Mouse (Mus musculus): ENCODE results near the gene Cox4i1. TPM values are rescaled to one million over a fixed set of nuclear protein-coding genes. Genes with fewer than 3 reads are reported as not detected.

The Cox4i1 gene
- total and polyA plus RNA-seq, 3 experiments: 4,113 to 4,965 (median 4,656) TPM

- Histone ChIP-seq H3K79me2 (replicated peaks; ENCODE audit: control insufficient read depth, insufficient read depth, low read length) (no peaks in the 10 kb centered on the region), H3K36me3 (ENCODE audit: control insufficient read depth, insufficient read depth, low read length) (no peaks in the 10 kb centered on the region), H3K9ac (ENCODE audit: low read depth, low read length) (no peak overlapping the region), H3K27ac (no peak overlapping the region), H3K4me3 (no peak overlapping the region), H3K27me3 (ENCODE audit: control insufficient read depth, insufficient read depth, low read length) (no peaks in the 10 kb centered on the region), H3K4me1 (ENCODE audit: control insufficient read depth, insufficient read depth, low read length) (no peaks in the 10 kb centered on the region; the same call in 1 of the 2 replicates)
- DNase-seq: no peak
- TF ChIP-seq CTCF (IDR thresholded peaks at IDR 0.05) (no peak), EP300 (IDR thresholded peaks at IDR 0.05; ENCODE audit: insufficient read depth, low read depth, low read length) (no peak), POLR2A (IDR thresholded peaks at IDR 0.05; ENCODE audit: insufficient read depth, low read depth, low read length) (no peak)
- intact Hi-C loops (cut with DNase I): no loop called here
- WGBS: 70% methylated on average over 3 of the region's 3 CpGs
Observed at GRCm38 (mm10) chr8:120706193-120706592, 38.2 kb downstream of the Cox4i1 start.

- no peak for DNase-seq
- H3K36me3 ChIP-seq (ENCODE audit: control insufficient read depth, insufficient read depth, low read length): no peaks in the 10 kb centered on the region
- 47% methylated on average over 10 of the region's 10 CpGs for WGBS
- no peak for TF ChIP-seq CTCF (IDR thresholded peaks at IDR 0.05)
- no peak for TF ChIP-seq EP300 (IDR thresholded peaks at IDR 0.05; ENCODE audit: insufficient read depth, low read depth, low read length)
- no peak for TF ChIP-seq POLR2A (IDR thresholded peaks at IDR 0.05; ENCODE audit: insufficient read depth, low read depth, low read length)
- no peak overlapping the region for H3K9ac ChIP-seq (ENCODE audit: low read depth, low read length)
- H3K4me3 ChIP-seq: no peak overlapping the region
- intact Hi-C loops (cut with DNase I): no loop called here
- no peaks in the 10 kb centered on the region for H3K27me3 ChIP-seq (ENCODE audit: control insufficient read depth, insufficient read depth, low read length)
- H3K4me1 ChIP-seq (ENCODE audit: control insufficient read depth, insufficient read depth, low read length): no peaks in the 10 kb centered on the region; the same call in 1 of the 2 replicates
- H3K27ac ChIP-seq: no peak overlapping the region
- H3K79me2 ChIP-seq (replicated peaks; ENCODE audit: control insufficient read depth, insufficient read depth, low read length): no peaks in the 10 kb centered on the region
Observed at GRCm38 (mm10) chr8:120709176-120709575, 41.2 kb downstream of the Cox4i1 start.

GRCm38 (mm10) chr8:120715200-120715599, 47.2 kb downstream of the Cox4i1 start:
- Histone ChIP-seq H3K27ac (no peak overlapping the region), H3K36me3 (ENCODE audit: control insufficient read depth, insufficient read depth, low read length) (no peaks in the 10 kb centered on the region), H3K4me3 (no peak overlapping the region), H3K9ac (ENCODE audit: low read depth, low read length) (no peak overlapping the region), H3K79me2 (replicated peaks; ENCODE audit: control insufficient read depth, insufficient read depth, low read length) (no peaks in the 10 kb centered on the region), H3K27me3 (ENCODE audit: control insufficient read depth, insufficient read depth, low read length) (no peaks in the 10 kb centered on the region), H3K4me1 (ENCODE audit: control insufficient read depth, insufficient read depth, low read length) (no peaks in the 10 kb centered on the region)
- TF ChIP-seq EP300 (IDR thresholded peaks at IDR 0.05; ENCODE audit: insufficient read depth, low read depth, low read length): no peak
- TF ChIP-seq POLR2A (IDR thresholded peaks at IDR 0.05; ENCODE audit: insufficient read depth, low read depth, low read length): no peak
- TF ChIP-seq CTCF (IDR thresholded peaks at IDR 0.05): no peak
- intact Hi-C loops (cut with DNase I): no loop called here
- no peak for DNase-seq
- 54% methylated on average over 6 of the region's 6 CpGs for WGBS

- no peak overlapping the region for H3K4me3 ChIP-seq
- H3K36me3 ChIP-seq (ENCODE audit: control insufficient read depth, insufficient read depth, low read length): no peaks in the 10 kb centered on the region
- WGBS: 74% methylated on average over 15 of the region's 15 CpGs
- H3K4me1 ChIP-seq (ENCODE audit: control insufficient read depth, insufficient read depth, low read length): no peaks in the 10 kb centered on the region
- DNase-seq: no peak
- H3K79me2 ChIP-seq (replicated peaks; ENCODE audit: control insufficient read depth, insufficient read depth, low read length): no peaks in the 10 kb centered on the region
- no peaks in the 10 kb centered on the region for H3K27me3 ChIP-seq (ENCODE audit: control insufficient read depth, insufficient read depth, low read length)
- no peak for TF ChIP-seq CTCF (IDR thresholded peaks at IDR 0.05)
- no peak for TF ChIP-seq POLR2A (IDR thresholded peaks at IDR 0.05; ENCODE audit: insufficient read depth, low read depth, low read length)
- TF ChIP-seq EP300 (IDR thresholded peaks at IDR 0.05; ENCODE audit: insufficient read depth, low read depth, low read length): no peak
- H3K27ac ChIP-seq: no peak overlapping the region
- H3K9ac ChIP-seq (ENCODE audit: low read depth, low read length): no peak overlapping the region
- intact Hi-C loops (cut with DNase I): no loop called here
Observed at GRCm38 (mm10) chr8:120715996-120716680, 48.1 kb downstream of the Cox4i1 start.

GRCm38 (mm10) chr8:120719586-120720236, 51.7 kb downstream of the Cox4i1 start:
- no peak for DNase-seq
- H3K9ac ChIP-seq (ENCODE audit: low read depth, low read length): no peak overlapping the region
- H3K36me3 ChIP-seq (ENCODE audit: control insufficient read depth, insufficient read depth, low read length): no peaks in the 10 kb centered on the region
- H3K4me1 ChIP-seq (ENCODE audit: control insufficient read depth, insufficient read depth, low read length): no peaks in the 10 kb centered on the region
- TF ChIP-seq EP300 (IDR thresholded peaks at IDR 0.05; ENCODE audit: insufficient read depth, low read depth, low read length): no peak
- no peak for TF ChIP-seq POLR2A (IDR thresholded peaks at IDR 0.05; ENCODE audit: insufficient read depth, low read depth, low read length)
- no peak for TF ChIP-seq CTCF (IDR thresholded peaks at IDR 0.05)
- no peak overlapping the region for H3K27ac ChIP-seq
- intact Hi-C loops (cut with DNase I): no loop called here
- no peaks in the 10 kb centered on the region for H3K27me3 ChIP-seq (ENCODE audit: control insufficient read depth, insufficient read depth, low read length)
- H3K79me2 ChIP-seq (replicated peaks; ENCODE audit: control insufficient read depth, insufficient read depth, low read length): no peaks in the 10 kb centered on the region
- WGBS: 75% methylated on average over 19 of the region's 19 CpGs
- H3K4me3 ChIP-seq: no peak overlapping the region

GRCm38 (mm10) chr8:120723025-120723424, 55.0 kb downstream of the Cox4i1 start:
- Histone ChIP-seq H3K4me1 (ENCODE audit: control insufficient read depth, insufficient read depth, low read length) (no peaks in the 10 kb centered on the region), H3K36me3 (ENCODE audit: control insufficient read depth, insufficient read depth, low read length) (no peaks in the 10 kb centered on the region), H3K4me3 (no peak overlapping the region), H3K79me2 (replicated peaks; ENCODE audit: control insufficient read depth, insufficient read depth, low read length) (no peaks in the 10 kb centered on the region), H3K9ac (ENCODE audit: low read depth, low read length) (no peak overlapping the region), H3K27ac (no peak overlapping the region), H3K27me3 (ENCODE audit: control insufficient read depth, insufficient read depth, low read length) (no peaks in the 10 kb centered on the region)
- TF ChIP-seq CTCF (IDR thresholded peaks at IDR 0.05): peak; percentile 57
- no peak for TF ChIP-seq EP300 (IDR thresholded peaks at IDR 0.05; ENCODE audit: insufficient read depth, low read depth, low read length)
- no peak for TF ChIP-seq POLR2A (IDR thresholded peaks at IDR 0.05; ENCODE audit: insufficient read depth, low read depth, low read length)
- intact Hi-C loops (cut with DNase I): no loop called here
- no peak for DNase-seq
- WGBS: 67% methylated on average over 6 of the region's 6 CpGs

Other genes starting within 250 kb of the Cox4i1 start
- gene Gins2, start 78.9 kb upstream of the Cox4i1 start, total RNA-seq (2021): 1 to 10 TPM; 1.1 to 1.5 TPM
- gene Gins2, start 78.9 kb upstream of the Cox4i1 start, polyA plus RNA-seq (2012; rRNA removed): 1.3 and 1.4 TPM in 2 replicates
- gene 1190005I06Rik, start 20.6 kb upstream of the Cox4i1 start, total RNA-seq (2021): 1 to 10 TPM; 3.9 to 5.3 TPM
- 3.0 and 6.0 TPM in 2 replicates for gene 1190005I06Rik, start 20.6 kb upstream of the Cox4i1 start, polyA plus RNA-seq (2012; rRNA removed)
- gene Gm27021, start 143 bp upstream of the Cox4i1 start, total RNA-seq (2021): not detected
- gene Gm27021, start 143 bp upstream of the Cox4i1 start, polyA plus RNA-seq (2012; rRNA removed): not detected in 2 replicates
- 10 to 100 TPM; 42.2 to 46.3 TPM for gene Emc8, start 351 bp downstream of the Cox4i1 start, total RNA-seq (2021)
- 34.1 and 36.9 TPM in 2 replicates for gene Emc8, start 351 bp downstream of the Cox4i1 start, polyA plus RNA-seq (2012; rRNA removed)
- gene Irf8, start 68.1 kb downstream of the Cox4i1 start, total RNA-seq (2021): 1 to 10 TPM; 3.6 to 3.8 TPM
- 4.2 and 4.9 TPM in 2 replicates for gene Irf8, start 68.1 kb downstream of the Cox4i1 start, polyA plus RNA-seq (2012; rRNA removed)